Mouse (Mus musculus) NIH3T3 (cell line): ENCODE results near the gene Col4a2.
"Not testable (repeated sequence)": the region's sequence is repeated elsewhere in the genome, so short reads cannot be mapped to it uniquely, and the experiment has no call there.

Experiments used
- DNase-seq: peaks from one replicate; pipeline ENCODE4 v3.0.0-alpha.2; 2012; ENCODE audit warnings: low read depth

Gene Col4a2

DNA sequence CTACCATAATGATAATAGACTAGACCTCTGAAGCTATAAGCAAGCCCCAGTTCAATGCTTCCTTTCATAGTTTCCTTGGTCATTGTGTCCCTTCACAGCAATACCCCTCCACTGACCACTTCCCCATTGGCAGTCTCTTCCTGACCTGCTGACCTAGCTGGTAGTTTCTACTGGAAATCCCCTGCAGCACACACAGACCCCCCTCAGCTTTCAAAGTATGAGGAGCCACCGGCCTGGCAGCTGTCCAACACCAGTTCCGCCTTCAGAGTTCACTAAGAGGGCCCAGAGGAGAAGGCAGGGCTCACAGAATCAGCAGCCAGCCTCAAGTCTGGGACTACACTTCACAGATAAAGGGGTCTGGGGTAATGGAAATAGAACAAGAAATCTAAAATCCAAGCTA is 148.3 kb downstream of the Col4a2 start:
- peak; percentile 23 for DNase-seq

- no peak for DNase-seq
Measured at GRCm38 (mm10) chr8:11461847-11462246, 149.2 kb downstream of the Col4a2 start.

GRCm38 (mm10) chr8:11462641-11463040 is 150.0 kb downstream of the Col4a2 start:
- no peak for DNase-seq

DNA sequence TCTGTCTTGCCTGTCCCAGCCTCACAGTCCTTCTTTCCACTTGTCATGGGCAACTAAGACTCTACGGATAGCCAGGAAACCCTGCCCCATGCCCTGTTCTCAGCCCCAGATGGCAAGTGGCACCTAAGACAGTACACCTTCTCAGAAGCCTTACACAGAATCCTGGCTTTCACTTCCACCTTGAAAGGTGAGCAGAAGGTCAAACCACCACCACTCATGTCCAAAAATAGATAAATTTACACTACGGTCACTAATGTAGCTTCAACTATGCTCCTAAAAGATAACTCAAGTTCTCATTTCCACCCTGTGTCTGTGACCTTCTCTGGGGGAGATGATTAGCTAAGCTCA is 150.9 kb downstream of the Col4a2 start:
- DNase-seq: no peak

- DNase-seq: peak; percentile 60
Measured at GRCm38 (mm10) chr8:11463889-11464706, 151.5 kb downstream of the Col4a2 start.

GRCm38 (mm10) chr8:11464707-11464964 is 152.0 kb downstream of the Col4a2 start:
- DNase-seq: no peak

DNA sequence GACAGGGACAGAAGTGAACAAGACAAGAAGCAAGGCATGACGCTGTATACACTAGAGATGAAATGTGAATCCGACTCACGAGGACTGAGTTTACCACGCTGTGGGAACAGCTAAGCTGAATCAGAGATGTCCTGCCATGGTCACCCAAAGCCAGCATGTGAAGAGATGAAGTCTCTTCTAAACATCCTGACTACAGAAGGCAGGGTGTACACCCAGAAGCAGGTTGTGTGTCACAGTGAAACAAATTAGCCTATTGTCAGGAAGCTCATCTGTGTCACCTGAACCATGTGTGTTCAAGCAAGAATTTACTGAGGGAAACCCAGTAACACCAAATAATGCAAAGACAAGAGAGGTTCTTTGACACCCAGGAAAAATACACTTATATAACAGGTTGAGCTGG is 153.0 kb downstream of the Col4a2 start:
- DNase-seq: no peak

DNA sequence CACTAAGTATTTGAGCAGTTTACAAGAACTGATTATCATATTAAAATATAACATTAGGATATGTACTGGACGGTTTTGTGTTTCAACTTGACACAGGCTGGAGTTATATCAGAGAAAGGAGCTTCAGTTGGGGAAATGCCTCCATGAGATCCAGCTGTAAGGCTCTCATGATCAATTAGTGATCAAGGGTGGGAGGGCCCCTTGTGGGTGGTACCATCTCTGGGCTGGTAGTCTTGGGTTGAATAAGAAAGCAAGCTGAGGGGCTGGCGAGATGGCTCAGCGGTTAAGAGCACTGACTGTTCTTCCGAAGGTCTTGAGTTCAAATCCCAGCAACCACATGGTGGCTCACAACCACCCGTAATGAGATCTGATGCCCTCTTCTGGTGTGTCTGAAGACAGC is 153.9 kb downstream of the Col4a2 start:
- not testable (repeated sequence) for DNase-seq

DNA sequence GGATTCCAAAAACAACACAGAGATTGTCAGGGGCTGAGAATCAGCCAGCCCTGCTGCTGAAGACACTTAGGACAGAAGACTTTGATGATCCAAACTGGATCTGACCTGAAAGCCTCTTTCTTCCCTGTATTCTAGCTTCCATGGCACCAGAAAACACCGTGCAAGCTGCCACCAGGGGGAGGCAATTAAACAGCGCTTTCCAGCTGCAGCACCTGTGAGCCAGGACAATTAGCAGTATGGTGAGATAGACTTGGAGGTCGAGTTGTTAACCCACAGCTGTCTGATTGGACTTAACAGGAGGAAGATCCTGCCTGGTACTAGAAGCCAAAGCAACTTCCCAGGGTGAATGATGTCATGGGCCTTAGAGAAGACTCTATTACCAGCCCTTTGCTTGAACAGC is 156.5 kb downstream of the Col4a2 start:
- DNase-seq: peak; percentile 52

- no peak for DNase-seq
Measured at GRCm38 (mm10) chr8:11470694-11471093, 158.1 kb downstream of the Col4a2 start.

- no peak for DNase-seq
Measured at GRCm38 (mm10) chr8:11471309-11471708, 158.7 kb downstream of the Col4a2 start.

- no peak for DNase-seq
Measured at GRCm38 (mm10) chr8:11473072-11473471, 160.5 kb downstream of the Col4a2 start.

- no peak for DNase-seq
Measured at GRCm38 (mm10) chr8:11475397-11475796, 162.8 kb downstream of the Col4a2 start.

DNA sequence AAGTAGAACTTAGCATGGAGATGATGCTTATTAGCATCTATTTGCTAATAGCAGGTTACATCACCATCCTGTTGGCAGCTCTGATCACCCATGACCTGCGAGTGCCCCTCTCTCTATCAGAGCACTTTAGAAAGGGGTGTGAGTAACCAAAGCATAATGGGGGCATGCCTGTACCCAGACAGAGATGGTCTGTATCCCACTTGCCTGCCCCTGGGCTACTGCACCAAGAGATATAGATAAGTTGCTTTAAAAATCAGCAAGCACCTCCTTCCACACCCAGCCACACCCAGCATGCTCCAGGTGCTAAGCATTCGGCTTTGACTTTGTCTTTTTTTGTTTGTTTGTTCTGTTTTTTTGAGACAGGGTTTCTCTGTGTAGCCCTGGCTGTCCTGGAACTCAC is 163.3 kb downstream of the Col4a2 start:
- no peak for DNase-seq

DNA sequence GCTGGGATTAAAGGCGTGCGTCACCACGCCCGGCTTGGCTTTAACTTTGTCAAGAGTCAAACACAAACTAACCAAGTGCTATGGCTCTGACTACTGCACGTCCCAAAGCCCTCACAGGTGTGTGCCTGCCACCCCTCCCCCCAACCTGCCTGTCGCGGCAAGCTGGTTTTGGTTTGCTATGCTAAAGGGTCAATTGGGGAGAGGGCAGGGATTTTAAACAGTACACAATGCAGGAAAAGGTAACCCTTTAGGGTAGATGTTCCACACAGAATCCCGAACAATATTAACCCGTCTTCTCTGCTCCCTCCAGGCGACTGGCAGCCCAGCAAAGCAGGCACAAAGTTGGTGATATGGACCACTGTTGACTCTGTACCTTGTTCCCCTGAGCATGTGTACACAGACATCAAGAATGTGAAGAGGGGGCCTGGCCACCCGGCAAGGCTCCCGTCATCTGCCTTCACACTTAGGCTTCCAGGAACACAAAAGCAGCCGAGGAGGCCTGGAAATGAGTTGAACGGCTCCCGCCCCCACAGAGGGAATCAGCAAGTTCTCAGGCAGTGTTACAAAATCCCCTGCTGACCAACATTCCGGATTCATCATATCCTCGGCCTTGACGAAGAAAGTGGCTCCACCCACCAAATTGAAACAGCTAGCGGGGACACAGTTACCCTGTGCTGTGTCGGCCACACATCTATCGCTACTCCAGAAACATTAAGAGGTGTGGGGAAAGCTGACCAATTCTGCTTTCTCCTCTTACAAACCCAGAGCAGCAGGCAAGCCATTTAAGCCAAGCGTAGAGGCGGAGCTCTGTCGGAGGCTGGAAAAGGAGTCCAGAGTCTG is 164.0 kb downstream of the Col4a2 start:
- peak; percentile 89 for DNase-seq

DNA sequence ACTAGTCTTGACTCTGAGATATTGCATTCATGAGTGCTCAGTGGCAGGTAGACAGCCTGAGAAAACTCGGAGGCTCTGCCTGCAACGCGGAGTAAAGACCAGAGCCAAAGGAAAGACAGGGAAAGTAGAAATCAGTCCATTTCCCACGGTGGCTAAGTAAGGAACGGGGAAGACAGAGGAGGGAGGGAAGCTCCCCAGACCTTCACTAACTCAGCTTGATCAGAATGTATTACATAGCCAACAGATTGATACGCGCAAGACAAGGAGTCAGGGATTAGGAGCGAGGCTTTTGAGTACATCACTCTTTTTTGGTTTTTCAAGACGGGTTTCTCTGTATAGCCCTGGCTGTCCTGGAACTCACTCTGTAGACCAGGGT is 164.6 kb downstream of the Col4a2 start:
- DNase-seq: no peak

- peak; percentile 78 for DNase-seq
Measured at GRCm38 (mm10) chr8:11477811-11478761, 165.5 kb downstream of the Col4a2 start, which contains the start of gene Rab20. Gene Rab20 (minus strand): TSS chr8:11478710.

GRCm38 (mm10) chr8:11478807-11479527 is 166.4 kb downstream of the Col4a2 start:
- DNase-seq: no peak

DNA sequence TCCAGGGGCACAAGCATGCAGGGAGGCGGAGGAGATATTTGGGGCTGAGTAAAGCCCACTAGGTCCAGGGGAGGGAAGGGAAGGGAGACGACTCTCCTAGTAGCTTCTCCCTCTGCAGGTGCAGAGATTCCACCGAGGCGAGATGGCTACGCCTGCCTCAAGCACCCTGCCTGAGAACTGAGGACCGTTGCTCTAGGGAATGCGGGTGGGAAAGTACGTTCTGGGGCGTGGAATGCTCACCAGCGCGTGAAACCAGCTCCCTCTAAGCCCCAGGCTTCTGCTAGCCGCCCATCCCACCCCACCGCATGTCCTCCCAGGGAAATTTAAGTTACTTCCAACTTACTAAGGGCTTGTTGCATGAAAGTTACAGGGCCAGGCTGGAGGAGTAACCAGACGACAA is 167.0 kb downstream of the Col4a2 start:
- no peak for DNase-seq

GRCm38 (mm10) chr8:11481876-11482275 is 169.3 kb downstream of the Col4a2 start:
- DNase-seq: no peak

- no peak for DNase-seq
Measured at GRCm38 (mm10) chr8:11482537-11482936, 169.9 kb downstream of the Col4a2 start.

DNA sequence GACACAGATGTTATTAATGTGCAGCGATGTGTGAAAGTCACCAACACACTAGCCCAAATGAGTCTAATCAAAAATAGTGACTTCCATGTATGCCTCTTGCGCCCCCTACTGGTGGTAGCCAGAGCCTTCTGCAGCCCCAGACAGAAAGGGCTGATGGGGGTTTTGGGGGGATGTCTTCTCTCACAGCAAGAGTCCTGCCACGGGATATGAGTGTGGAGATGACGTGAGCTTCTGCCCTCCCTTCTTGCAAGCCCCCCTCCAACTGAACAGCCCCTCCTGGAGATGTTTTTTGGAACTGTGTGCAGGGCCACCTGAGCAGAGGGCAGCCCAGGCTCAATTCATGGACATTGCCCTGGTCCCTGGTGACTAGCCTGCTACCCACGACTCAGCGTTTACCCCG is 173.5 kb downstream of the Col4a2 start:
- peak; percentile 85 for DNase-seq
